Mouse (Mus musculus): ENCODE data around the gene Supt4a. TPM values are rescaled to one million over a fixed set of nuclear protein-coding genes. Genes with fewer than 3 reads are reported as not detected.

Supt4a gene
- total RNA-seq, 2 experiments from 2014 or later, result 42.9 to 46.7 TPM

DNA sequence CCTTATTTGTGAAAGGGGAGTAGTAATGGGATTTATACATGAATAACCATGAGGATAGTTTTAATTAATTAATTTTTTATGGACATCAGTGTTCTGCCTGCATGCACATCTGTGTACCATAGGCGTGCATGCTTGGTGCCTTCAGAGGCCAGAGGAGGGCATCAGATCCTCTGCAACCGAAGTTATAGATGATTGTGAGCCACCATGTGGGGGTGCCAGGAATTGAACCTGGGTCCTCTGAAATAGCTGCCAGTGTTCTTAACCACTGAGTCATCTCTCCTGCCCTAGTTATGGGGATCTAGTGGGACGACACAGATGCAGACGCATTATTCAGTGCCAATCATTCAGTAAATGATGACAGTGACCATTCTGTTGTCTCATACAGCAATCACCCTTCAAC lies 14.5 kb upstream of the Supt4a start:
- DNase-seq (ENCODE audit: low spot score), result no peak
- intact Hi-C loops (cut with DNase I), result no loop called here

GRCm38 (mm10) chr11:87725515-87725914 lies 11.8 kb upstream of the Supt4a start:
- DNase-seq (ENCODE audit: low spot score), result no peak
- intact Hi-C loops (cut with DNase I), result no loop called here

GRCm38 (mm10) chr11:87725964-87726562 lies 11.3 kb upstream of the Supt4a start:
- no peak for DNase-seq (ENCODE audit: low spot score)
- intact Hi-C loops (cut with DNase I), result no loop called here

DNA sequence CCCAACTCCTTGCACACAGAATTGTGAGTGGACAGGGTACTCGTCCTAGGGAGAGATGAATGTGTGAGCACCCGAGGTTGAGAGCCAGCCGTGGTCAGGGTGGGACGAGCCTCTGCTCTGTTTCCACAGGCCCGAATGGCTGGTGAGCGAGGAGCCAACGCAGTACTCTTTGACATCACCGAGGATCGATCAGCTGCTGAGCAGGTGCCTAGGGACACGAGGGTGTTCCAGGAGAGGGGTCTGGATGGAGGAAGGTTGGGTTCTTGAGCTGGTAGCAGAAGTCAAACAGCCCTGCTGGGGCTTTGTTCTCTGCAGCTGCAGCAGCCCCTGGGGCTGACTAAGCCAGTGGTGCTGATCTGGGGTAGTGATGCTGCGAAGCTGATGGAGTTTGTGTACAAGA lies 10.3 kb upstream of the Supt4a start:
- intact Hi-C loops (cut with DNase I), result no loop called here

DNA sequence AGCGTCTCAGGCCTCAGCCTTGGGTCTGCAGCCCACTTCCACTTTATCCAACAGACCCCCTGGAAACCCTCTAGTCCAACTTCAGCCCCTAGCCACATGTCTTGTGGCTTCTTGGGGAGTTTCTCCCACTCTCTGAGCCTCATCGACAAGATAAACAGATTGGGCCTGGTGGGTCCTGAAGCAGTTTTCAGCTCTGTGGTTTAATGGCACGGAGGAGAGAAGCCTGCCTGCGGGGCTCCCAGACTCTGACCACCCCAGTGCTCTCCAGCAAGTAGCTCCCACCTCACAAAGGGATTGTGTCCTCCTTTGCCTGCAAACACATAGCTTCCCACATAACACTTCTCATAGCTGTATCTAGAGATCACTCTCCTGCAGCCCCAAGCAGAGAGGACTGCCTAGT lies 9.9 kb upstream of the Supt4a start:
- intact Hi-C loops (cut with DNase I), result no loop called here
- no peak for DNase-seq (ENCODE audit: low spot score)

More for the DNA sequence above, 10.3 kb upstream of the Supt4a start:
- no peak for DNase-seq (ENCODE audit: low spot score)

DNA sequence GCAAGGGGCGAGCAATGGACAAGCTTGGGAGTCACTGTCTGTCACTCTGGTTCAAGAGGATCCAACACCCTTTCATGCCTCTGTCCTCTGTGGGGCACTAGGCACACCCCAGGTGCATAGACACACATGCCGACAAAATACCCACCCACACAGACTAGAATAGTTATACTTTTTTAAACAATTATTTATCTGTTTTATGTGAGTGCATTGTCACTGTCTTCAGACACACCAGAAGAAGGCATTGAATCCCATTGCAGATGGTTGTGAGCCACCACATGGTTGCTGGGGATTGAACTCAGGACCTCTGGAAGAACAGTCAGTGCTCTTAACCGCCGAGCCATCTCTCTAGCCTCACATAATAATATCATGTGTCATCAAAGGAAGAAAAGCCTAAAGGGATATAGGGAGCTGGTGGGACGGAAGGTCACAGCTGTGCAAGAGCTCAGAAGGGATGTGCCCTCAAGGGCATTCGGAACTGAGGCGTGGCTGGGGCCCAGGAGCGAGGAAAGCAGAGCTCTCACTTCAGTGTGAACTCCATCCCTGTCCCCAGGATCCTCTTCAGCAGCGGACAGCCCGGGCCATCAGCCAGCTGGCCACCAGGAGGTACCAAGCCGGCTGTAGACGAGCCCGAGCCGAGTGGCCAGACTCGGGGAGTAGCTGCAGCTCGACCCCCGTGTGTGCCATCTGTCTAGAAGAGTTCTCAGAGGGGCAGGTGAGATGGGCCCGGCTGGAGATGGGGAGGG lies 8.3 kb upstream of the Supt4a start:
- intact Hi-C loops (cut with DNase I), result no loop called here
- DNase-seq (ENCODE audit: low spot score), result no peak

GRCm38 (mm10) chr11:87729593-87730185 lies 7.7 kb upstream of the Supt4a start:
- no peak for DNase-seq (ENCODE audit: low spot score)
- intact Hi-C loops (cut with DNase I), result no loop called here

DNA sequence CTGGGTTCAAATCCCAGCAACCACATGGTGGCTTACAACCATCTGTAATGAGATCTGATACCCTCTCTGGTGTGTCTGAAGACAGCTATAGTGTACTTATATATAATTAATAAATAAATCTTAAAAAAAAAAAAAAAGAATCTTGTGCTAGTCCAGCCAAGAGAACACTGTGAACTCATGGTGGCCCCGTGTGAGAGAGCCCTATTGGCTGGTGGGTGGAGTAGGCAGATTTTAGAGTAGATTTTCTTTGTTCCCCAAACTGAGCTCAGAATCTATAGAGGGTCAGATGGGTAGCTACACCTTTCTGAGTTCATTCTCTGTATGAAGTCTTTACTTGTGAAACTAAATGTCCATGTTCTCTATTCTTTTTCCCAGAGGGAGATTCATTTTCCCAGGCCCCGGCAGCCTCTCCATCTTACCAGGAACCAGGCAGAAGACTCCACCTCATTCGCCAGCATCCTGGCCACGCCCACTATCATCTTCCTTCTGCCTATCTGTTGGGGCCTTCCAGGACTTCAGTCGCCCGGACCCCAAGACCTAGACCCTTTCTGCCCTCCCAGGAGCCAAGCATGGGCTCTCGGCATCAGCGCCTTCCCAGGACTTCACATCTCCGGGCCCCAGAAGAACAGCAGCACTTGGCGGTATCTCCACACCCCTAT lies 6.6 kb upstream of the Supt4a start:
- no peak for DNase-seq (ENCODE audit: low spot score)
- intact Hi-C loops (cut with DNase I), result no loop called here

DNA sequence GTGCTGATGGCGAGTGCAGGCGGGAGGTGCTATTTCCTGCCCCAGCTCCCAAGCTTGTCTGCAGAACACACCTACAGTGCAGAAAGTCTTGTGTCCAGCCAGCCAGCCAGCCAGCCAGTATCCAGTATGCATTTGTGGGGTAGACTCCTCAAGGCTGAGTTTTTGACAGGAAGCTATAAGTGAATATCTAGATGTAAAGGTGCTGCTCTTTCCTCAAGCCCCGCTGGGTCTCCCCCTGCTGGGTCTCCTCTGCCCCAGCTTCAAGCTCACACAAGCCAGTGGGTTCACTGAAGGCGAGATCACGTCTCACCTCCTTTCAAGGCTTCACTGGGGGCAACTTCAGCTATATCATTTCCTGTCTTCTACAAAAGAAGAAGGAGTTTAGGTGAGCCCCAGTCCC lies 3.0 kb upstream of the Supt4a start:
- intact Hi-C loops (cut with DNase I), result no loop called here
- DNase-seq (ENCODE audit: low spot score), result no peak

- DNase-seq (ENCODE audit: low spot score), result no peak
- intact Hi-C loops (cut with DNase I), result no loop called here
Observed at GRCm38 (mm10) chr11:87735691-87736090, 1.7 kb upstream of the Supt4a start.

- peak; percentile 36 for DNase-seq (ENCODE audit: low spot score)
- intact Hi-C loops (cut with DNase I), result no loop called here
Observed at GRCm38 (mm10) chr11:87736647-87737134, 661 bp upstream of the Supt4a start.

DNA sequence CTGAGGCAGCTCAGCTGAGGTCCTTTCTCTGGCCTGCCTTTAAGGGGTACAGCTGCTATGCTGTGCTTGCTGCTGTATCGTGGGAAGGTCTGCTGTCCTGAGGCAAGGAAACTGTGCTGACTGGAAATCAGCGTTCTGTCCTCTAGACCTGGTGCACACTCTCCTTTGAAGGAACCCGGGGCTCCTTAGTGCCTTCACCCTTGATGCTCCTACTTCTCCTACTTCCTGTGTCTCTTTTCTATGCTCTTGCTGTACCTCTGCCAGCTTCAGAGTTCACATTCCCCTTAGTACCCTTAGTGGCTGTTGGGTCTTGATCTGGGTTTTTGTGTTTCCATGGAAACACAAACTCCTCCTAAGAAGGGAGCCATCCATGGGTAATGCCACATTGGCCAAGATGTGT lies 6.3 kb downstream of the Supt4a start:
- intact Hi-C loops (cut with DNase I), result no loop called here
- no peak for DNase-seq (ENCODE audit: low spot score)

GRCm38 (mm10) chr11:87744964-87745363 lies 7.6 kb downstream of the Supt4a start:
- DNase-seq (ENCODE audit: low spot score), result no peak
- intact Hi-C loops (cut with DNase I), result no loop called here

DNA sequence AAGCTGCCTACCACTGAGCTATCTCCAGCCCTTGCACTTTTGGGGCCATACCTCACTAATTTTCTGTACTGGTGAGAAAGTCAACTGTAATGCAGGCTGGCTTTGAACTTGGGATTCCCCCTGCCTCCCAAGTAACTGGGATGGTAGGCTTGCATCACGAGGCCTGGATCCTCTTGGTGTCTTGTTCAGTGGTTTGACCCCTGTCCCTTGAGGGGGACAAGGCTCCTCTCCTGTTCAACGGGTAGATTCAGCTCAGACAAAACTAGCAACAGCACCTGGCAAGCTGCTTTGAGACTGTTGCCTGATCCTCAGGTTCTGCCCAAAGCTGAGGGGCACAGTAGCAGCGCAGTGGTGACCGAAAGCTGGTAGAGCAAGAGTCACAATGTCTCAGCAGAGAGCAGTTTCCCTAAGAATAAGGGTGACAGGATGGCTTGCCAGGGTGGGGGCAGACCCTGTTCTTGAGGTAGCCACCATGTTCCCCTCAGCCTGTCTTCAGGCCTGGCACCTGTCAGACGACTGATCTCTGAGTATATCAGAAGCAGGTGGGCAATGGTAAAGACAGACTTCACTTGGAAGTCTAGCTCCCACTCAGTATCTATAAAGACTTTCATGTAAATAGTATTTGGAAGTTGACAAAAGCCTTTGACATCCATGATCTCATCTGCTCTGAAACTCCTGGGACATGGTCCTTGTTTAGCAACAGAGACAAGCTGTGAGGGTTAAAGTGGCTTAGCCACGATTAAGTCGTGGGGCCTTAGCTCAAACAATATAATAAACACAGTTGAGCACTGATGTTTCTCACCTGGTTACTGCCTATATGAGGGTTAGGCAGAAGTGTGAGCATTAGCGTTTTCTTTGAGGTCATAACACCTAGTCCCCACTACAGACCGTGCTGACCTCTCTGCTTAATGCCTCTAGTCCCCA lies 8.5 kb downstream of the Supt4a start:
- intact Hi-C loops (cut with DNase I), result no loop called here
- DNase-seq (ENCODE audit: low spot score), result no peak

DNA sequence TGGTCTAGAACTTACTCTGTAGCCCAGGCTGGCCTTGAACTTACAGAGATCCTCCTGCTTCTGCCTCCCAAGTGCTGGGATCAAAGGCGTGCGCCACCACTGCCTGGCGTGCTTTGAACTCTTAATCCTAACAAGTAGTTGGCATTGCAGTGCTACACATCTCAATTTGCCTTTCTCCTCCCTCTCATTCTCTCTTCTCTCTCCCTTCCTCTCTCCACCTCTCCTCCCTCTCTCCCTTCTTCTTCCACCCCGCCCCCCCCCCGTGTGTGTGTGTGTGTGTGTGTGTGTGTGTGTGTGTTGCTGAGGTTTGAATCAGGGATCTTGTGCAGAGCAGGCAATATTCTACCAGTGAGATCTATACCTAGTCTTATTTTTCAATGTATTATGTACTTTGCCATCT lies 10.0 kb downstream of the Supt4a start:
- intact Hi-C loops (cut with DNase I), result no loop called here
- no peak for DNase-seq (ENCODE audit: low spot score)

GRCm38 (mm10) chr11:87747716-87748115 lies 10.4 kb downstream of the Supt4a start:
- no peak for DNase-seq (ENCODE audit: low spot score)
- intact Hi-C loops (cut with DNase I), result no loop called here

GRCm38 (mm10) chr11:87748132-87749119 lies 11.1 kb downstream of the Supt4a start:
- DNase-seq (ENCODE audit: low spot score), result no peak
- intact Hi-C loops (cut with DNase I), result no loop called here

GRCm38 (mm10) chr11:87749192-87750042 lies 12.1 kb downstream of the Supt4a start:
- intact Hi-C loops (cut with DNase I), result no loop called here

More at GRCm38 (mm10) chr11:87749192-87750042, 12.1 kb downstream of the Supt4a start:
- peak; percentile 54 for DNase-seq (ENCODE audit: low spot score)
